Mouse (Mus musculus) gastrocnemius, postnatal 36 days (tissue): ENCODE data around the gene Ramp2. TPM values are rescaled to one million over a fixed set of nuclear protein-coding genes. Genes with fewer than 3 reads are reported as not detected.

Experiments
- DNase-seq, 2 experiments: peaks; one replicate each; pipeline ENCODE4 v3.0.0; 2022
- intact Hi-C: fragments of 180-260 bp; cut with DNase I; formaldehyde crosslinking; loops from one replicate; pipeline ENCODE4 v1.15.1; 2025
- total RNA-seq, 2 experiments: library from RNA; stranded (reverse); gene quantifications; 2 replicates each; pipeline ENCODE4 v1.2.3; 2021

The Ramp2 gene
- total RNA-seq, 2 experiments from 2014 or later: 35.3 to 38.3 TPM

GRCm38 (mm10) chr11:101263138-101263988, 17.5 kb downstream of the Ramp2 start:
- intact Hi-C loops: no loop called here
- DNase-seq: no peak

DNA sequence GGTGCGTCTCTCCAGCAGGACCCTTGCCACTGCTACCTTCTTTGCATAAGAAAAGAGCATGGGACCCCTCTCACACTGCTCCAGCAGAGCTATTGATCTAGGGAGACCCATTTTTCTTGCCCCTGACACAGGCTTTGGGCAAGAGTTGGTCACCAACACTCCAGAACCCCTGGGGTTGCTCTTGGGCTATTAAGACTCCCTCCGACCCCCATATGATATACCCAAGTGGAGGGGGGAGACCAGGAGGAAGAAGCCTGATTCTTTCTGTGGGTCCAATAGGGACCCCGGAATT, 18.1 kb downstream of the Ramp2 start:
- intact Hi-C loops: no loop called here

GRCm38 (mm10) chr11:101264954-101265471, 19.2 kb downstream of the Ramp2 start:
- no peak for DNase-seq
- intact Hi-C loops: no loop called here

More for the DNA sequence above, 18.1 kb downstream of the Ramp2 start:
- DNase-seq: no peak

DNA sequence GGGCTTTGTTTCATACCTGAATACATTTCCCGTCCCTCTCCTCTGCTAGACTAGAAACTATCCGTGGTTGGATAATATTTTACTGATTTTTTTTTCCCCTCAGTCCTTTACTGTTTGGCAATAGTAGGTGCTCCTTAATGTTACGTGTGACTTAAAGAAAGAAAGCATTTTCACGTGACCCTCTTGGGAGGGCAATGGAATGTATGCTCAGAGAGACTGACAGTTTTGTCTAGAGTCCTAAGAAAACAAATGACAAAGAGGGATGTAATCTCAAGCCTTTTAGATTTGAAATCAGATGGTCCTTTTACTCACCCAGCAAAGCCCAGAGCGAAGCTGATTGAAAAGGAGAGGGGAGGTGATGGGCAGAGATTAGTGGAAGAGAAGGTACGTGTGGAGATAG, 20.1 kb downstream of the Ramp2 start:
- DNase-seq: no peak
- intact Hi-C loops: no loop called here

DNA sequence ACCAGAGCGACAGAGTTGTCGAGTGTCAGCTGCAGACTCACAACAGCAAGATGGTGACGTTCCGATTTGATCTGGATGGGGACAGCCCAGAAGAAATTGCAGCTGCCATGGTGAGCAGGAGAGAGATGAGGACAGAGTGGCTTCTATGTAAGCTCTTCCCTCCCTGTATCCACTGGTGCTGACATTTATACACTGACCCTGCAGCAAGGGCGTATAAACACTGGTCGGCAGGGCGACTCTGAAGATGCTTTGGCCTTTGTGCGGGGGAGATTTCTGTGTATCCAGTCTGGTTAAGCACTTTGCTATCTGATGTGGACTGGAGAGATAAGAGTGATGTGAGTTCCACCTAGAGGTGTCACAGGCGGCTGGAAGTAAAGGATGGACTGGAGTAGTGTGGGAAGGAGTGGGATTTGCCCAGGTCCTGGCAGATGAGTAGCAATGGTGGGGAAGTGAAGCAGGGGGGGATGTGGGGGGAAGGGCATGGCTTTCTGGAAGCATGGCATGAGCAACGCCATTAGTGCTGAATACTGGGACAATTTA, 23.8 kb downstream of the Ramp2 start:
- intact Hi-C loops: no loop called here
- DNase-seq: no peak

DNA sequence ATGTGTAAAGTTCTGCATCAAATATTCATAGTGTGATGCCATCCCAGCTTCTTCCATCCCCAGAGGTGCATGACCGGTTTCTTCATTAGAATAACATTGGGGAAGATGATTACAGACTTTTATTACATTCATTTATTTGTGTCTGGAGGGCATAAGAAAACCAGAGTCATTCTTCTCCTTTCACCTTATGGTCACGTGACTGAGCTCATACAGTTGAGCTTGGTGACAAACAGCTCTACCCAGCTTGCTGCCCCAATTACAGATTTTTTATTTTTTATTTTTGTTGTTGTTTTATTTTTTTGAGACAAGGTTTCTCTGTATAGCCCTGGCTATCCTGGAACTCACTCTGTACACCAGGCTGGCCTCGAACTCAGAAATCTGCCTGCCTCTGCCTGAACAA, 26.6 kb downstream of the Ramp2 start:
- intact Hi-C loops: no loop called here
- DNase-seq: no peak

- intact Hi-C loops: no loop called here
- DNase-seq: no peak
Measured at GRCm38 (mm10) chr11:101275309-101275708, 29.5 kb downstream of the Ramp2 start.

GRCm38 (mm10) chr11:101276319-101277070, 30.7 kb downstream of the Ramp2 start:
- intact Hi-C loops: no loop called here
- DNase-seq: no peak

DNA sequence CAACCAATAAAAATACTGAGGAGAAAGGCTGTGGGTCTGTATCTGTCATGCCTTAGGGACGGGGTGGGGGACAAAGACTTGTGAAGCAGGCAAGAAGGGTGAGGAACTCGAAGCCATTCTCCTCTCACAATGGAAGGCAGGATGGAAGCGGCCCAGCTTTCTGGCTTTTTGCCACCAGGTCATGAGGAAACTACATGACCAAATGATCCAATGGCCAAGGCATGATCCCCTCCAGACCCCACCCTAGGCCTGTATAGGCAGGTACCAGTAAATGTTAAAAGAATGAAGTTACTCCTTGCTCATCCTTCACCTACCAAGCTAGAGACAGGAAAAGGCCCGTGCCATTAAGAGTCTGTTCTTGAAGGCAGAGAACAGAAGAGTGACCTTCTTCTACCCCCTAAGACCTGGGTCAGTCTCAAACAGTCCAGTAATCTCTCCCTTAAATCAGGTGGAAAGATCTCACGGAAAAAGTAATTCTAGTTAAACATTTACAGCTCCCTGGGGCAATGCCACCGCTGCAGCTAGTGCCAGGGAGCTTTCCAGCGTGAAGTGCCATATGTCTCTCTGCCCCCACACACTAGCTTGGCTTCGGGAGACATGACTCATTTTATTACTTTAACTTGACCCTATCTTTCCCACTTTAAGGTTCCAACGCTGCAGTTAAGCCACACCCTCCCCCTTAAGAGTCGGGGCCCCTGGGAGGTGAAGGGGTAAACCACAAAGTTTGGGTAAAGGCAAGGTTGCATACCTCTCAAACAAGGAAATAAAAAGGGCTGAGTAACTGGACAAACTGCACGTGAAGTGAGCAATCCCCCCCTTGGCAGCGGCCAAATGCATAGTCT, 31.8 kb downstream of the Ramp2 start:
- DNase-seq: no peak
- intact Hi-C loops: no loop called here

- peak; percentile 67 to 75 for DNase-seq
- intact Hi-C loops: no loop called here
Measured at GRCm38 (mm10) chr11:101278223-101279192, 32.7 kb downstream of the Ramp2 start, which contains the start of the genes Cntd1 and Coa3. Cntd1 (plus strand) TSS chr11:101279012. Coa3 (minus strand) TSS chr11:101279114.

GRCm38 (mm10) chr11:101279193-101279569, 33.4 kb downstream of the Ramp2 start:
- intact Hi-C loops: no loop called here
- no peak for DNase-seq

DNA sequence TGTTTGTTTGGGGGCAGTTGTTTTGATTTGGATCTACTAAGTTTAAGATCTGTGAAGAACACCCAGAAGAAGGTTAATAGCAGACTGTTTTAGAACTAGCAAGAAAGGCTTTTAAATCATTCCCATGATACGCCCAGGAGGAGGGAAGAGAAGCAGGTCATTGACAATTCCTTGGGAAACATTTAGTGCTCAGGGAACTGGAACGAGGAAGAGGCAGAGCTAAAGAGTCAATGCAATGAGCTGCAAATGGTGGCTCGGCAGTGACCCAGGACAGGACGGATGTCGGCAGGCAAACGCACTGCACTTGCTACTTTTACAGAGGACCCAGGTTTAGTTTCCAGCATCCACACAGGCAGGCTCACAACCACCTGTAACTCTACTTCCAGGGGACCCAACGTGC, 35.0 kb downstream of the Ramp2 start:
- intact Hi-C loops: no loop called here
- DNase-seq: no peak

DNA sequence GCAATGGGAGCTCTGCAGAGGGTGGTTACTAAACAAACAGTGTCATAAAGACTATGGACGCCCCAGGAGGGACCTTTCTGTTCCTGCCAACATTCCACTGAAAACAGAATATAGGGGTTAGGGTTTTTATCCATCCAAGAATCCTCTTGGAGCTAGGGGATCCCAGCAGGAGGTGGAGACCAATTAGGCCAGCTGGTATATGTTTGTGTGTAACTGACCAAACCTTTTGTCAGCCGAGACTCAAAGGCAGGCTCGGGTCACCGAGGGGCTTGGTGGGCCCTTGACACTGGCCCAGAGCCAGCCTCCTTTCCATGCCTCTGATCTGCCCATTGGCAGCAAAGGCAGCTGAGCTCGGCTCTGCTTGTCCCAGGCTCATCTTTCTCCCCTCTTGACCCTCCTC, 37.1 kb downstream of the Ramp2 start:
- intact Hi-C loops: no loop called here
- no peak for DNase-seq

GRCm38 (mm10) chr11:101283805-101284204, 38.0 kb downstream of the Ramp2 start:
- no peak for DNase-seq
- intact Hi-C loops: no loop called here

- DNase-seq: no peak
- intact Hi-C loops: no loop called here
Measured at GRCm38 (mm10) chr11:101287306-101287705, 41.5 kb downstream of the Ramp2 start.

DNA sequence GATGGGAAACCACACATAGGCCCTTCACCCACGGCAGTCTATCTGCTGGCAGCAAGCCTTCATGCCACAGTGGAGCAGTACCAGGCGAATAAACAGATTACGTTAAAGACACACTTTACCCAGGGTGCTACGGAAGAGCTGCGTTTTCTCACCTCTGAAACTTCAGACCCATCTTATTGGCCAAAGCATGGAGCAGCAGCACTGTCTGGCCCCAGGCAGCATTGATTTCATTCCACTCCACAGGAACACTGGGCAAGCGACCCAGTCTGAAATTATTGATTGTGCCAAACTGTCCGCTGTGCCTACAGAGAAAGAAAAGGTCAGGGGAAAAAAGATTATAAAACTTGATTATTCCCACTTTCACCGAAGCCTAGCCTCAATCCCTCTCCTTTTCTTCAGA, 45.4 kb downstream of the Ramp2 start:
- intact Hi-C loops: no loop called here
- no peak for DNase-seq

- no peak for DNase-seq
- intact Hi-C loops: no loop called here
Measured at GRCm38 (mm10) chr11:101295191-101295590, 49.4 kb downstream of the Ramp2 start.

GRCm38 (mm10) chr11:101300881-101301280, 55.1 kb downstream of the Ramp2 start:
- intact Hi-C loops: no loop called here

DNA sequence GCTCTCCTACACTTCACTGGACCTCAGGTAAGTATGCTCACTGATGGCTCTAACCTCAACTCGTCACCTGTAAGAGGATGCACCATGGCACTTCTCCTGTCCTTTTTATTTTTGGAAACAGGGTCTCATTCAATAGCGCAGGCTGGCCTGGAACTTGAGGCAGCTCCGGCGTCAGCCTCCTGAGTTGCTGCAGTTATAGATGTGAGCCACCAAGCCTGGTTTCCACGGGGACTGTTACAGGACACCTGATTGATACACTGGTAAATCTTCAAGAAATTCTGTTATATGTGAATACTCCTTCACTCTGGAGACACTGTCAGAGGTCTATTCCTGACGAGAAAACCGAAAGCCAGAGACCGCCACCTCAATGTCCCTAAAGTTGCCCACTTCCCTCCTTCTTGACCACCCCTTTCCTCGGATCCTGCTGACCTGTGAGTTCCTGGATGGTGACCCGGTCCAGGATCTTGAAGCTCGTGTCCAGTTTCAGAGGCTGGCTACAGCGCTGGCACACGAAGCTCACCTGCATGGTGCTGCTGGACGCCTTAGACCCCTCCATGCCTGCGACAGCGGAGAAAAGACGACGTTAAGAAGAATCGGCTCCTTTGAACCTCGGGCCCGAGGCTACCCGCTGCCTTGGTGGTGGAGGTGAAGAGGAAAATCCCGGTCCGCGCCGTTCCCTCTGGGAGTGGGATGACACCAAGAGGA, 55.6 kb downstream of the Ramp2 start:
- peak in 1 of 2 experiments; percentile 18 for DNase-seq

More at GRCm38 (mm10) chr11:101300881-101301280, 55.1 kb downstream of the Ramp2 start:
- DNase-seq: no peak

More for the DNA sequence above, 55.6 kb downstream of the Ramp2 start:
- intact Hi-C loops: loop anchor here (2.0 kb wide), 1 partner anchor 87 kb away; no protein-coding TSS in a partner anchor
